Mouse (Mus musculus): ENCODE measurements around the gene Tmem102.

The Tmem102 gene

DNA sequence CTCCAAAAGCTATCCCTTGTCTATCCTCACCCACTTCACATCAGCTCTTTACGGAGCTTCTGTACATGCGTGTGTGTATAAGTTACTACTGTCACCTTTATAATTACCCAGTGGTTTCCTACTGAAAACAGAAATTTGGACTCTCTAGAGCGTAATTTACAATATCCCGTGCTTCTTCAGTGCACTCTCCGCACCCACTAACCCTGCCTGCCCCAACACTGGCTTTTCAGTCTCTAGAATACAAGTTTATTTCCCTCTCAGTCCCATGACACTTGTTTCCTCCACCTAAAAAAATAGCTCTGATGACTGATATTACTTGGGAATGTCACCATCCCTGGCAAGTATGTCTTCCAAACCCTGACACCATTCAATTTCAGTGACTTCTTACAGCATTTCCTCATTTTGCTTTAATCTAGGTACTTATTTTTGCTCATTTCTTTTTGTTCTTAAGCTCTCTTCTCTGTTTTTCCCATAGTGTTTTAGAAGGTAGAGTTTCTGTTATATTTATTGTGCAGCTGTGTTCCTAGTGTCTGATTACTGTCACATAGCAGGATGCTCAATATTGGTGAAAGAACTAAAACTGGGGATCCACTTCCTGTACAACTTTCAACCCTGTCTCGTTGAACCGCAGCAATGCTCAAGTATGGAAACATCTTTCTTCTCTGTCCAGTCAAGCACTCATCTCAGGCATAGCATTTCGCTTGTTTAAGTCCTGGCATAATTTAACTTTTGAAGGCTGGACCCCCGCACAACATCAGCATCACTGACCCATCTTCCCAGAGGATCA, 47.9 kb downstream of the Tmem102 start:
- DNase-seq: no peak

DNA sequence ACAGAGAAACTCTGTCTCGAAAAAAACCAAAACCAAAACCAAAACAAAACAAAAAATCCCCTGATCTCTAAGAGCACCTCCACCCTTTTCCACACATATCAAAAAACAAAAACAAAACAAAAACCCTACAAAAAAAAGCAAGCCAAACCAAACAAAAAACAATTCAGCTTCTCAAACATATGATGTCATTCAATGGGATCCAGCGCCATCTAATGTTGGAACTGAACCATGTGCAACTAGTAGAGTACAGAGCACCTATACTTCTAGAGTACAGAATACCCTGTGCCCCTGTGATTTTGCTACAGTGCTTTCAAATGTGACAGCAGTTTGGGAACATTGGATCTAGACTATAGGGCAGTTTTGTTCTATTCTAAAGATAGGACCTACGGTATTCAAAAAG, 50.7 kb downstream of the Tmem102 start:
- peak in 1 of 2 experiments; percentile 25 for DNase-seq

DNA sequence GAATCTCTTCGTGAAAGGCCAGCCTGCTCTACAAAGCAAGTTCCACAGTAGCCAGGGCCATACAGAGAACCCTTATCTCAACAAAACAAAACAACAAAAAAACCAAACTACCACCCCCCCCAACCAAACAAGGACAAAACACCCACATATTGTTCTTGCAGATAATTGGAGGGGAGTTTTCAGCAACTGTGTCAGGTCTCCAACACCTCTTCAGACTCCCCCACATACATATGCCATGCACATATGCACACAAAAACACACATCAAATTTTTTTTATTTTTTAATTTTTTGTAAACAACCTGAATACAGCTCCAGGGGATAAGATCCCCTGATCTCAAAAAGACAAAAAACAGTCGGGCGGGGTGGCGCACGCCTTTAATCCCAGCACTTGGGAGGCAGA, 51.2 kb downstream of the Tmem102 start:
- DNase-seq: no peak

Data from kidney, postnatal 4 days (tissue).